Mouse (Mus musculus) urinary bladder, postnatal 36 days (tissue): ENCODE measurements around the gene Paxx.

ENCODE experiments used
- DNase-seq, 2 experiments: peaks; one replicate each; pipeline ENCODE4 v3.0.0; 2022; ENCODE audit warnings: low spot score in 2 of 2, mixed read lengths in 1 of 2

The Paxx gene

GRCm38 (mm10) chr2:25482969-25483368, 22.1 kb upstream of the Paxx start:
- no peak for DNase-seq

DNA sequence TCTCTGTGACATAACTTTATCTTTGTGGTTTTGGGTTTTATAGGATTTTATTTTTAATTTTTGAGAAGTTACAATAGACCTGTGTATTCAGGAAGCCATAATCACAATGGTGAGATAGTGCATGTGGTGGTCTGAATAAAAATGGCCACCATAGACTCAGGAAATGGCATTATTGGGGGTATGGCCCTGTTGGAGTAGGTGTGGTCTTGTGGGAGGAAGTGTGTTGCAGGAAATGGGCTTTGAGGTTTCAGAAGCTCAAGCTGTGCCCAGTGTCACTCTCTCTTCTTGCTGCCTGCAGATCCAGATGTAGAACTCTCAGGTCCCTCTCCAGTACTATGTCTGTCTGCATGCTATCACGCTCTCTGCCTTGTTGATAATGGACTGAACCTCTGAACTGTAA, 19.6 kb upstream of the Paxx start:
- DNase-seq, result no peak

- DNase-seq, result peak in 1 of 2 experiments; percentile 18
Measured at GRCm38 (mm10) chr2:25479551-25480311, 18.8 kb upstream of the Paxx start.

- peak in 1 of 2 experiments; percentile 33 for DNase-seq
Measured at GRCm38 (mm10) chr2:25477967-25478675, 17.2 kb upstream of the Paxx start.

DNA sequence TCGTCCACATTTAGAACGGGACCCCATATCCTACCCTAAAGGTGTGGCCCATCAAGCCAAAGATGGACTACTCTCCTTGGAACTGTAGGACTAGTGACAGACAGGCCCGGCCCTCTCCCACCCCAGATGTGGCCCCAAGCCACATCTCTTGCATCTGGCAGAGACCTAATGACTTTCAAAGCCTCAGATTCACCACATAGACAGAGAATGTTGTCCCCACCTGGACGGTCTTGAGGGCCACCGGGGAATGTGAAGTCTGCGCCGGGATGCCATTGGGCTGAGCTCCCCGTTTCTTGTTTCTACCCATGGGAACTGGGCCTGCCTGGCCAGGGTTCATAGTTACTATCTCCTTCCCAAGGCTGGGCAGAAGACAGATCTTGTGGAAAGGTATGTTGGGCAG, 16.6 kb upstream of the Paxx start:
- no peak for DNase-seq

- no peak for DNase-seq
Measured at GRCm38 (mm10) chr2:25472550-25472949, 11.7 kb upstream of the Paxx start.

DNA sequence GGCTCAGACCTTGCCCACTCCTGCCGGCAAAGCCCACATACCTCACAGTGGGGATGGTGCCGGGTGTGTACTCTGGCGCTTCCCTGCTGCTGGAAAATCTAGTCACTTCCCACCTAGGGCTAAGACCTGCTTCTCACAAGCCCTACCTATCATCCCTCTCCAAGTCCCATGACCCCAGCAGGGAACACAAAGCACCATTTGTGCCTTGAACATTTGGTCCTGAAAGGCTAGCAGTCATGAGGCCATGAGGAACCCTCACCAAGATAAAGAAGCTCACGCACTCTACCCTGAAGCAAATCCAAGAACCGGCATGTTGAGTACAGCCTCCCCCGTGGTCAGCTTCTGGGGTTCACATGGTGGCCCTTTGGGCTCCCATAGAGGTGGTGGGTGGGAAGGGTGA, 9.1 kb upstream of the Paxx start, which contains the start of gene Ptgds:
TSS of gene Ptgds (minus strand) at position 78 of the 400 bp plus-strand sequence.
- no peak for DNase-seq

GRCm38 (mm10) chr2:25468962-25469915, 8.3 kb upstream of the Paxx start:
- DNase-seq, result no peak

GRCm38 (mm10) chr2:25467606-25468303, 6.9 kb upstream of the Paxx start:
- DNase-seq, result no peak

DNA sequence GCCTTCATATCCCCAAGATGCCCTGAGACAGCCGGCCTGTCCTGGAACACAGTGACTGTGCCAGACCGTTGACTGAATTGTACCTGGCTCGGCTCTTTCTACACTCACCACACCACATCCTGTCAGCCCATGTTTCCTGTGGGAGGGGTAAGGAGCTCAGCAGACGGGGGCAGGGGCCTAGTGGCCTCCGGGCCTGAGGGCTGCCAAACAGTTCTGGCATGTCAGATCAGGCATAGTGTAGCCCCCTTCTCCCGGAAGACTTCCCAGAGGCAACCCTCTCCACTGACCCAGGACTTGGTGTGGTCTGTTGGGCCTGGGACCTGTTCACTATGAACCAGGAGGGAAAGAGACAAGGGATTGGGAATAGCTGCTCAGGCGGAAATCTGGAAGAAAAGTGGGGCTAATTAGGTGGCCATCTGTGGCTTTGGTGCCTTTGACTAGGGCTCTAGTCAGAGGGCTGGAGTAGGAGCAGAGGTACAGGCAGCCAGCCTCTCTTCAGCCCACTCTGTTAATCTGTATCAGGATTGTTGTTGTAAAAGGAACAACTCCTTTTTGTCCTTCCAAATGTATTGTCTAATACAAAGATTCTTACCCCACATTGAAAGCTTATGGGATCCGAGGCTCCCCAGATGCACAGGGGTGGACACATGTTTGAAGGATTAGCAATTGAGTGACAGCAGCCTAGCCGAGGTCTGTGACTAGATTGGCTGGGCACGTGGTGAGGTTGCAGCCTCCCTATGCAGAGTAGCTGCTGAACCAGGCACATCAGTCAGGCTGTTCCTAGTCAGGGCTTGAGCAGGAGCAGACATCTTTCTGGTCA, 5.1 kb upstream of the Paxx start:
- no peak for DNase-seq

DNA sequence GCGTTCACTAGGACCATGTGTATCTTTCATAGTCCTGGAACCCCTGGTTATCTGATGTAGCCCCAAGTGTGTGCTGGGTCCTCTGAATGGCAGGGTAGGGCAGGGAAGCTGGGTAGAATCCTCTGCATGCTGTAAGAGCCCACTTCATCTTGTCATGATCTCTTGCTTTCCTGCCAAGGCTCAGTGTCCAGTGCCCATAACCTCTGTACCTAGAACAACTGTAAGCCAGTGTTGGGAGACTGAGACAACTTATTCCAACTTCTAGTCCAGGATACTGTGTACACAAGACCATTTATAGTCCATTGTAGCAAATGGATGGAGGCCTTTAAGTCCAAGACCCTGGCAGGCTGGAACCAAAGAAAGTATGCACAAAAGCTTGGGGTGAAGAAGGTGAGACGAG, 4.4 kb upstream of the Paxx start:
- DNase-seq, result no peak

DNA sequence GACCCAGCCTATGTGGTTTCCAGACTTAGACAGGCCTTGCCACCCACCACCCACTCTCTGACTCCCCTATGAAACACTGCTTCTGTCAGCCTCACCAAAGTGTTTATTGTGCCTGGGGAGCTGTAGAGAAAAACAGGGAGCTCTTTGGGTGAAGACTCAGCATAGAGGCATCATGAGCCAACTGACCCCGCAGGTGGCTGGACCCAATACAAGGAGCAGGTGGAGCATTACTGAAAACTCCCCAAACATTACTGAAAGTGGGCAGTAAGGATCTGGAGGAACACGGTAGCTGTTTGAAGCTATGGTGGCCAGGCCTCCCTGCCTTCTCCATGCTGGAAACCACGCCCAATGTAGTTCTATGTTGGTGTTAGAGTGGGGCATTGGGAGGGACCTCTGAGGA, 2.7 kb upstream of the Paxx start:
- DNase-seq, result no peak

- DNase-seq, result no peak
Measured at GRCm38 (mm10) chr2:25461407-25461806, 513 bp upstream of the Paxx start.

GRCm38 (mm10) chr2:25460135-25460534, 759 bp downstream of the Paxx start:
- DNase-seq, result peak in 1 of 2 experiments; percentile 13

- peak; percentile 52 to 73 for DNase-seq
Measured at GRCm38 (mm10) chr2:25458911-25459310, 2.0 kb downstream of the Paxx start.

GRCm38 (mm10) chr2:25457022-25457896, 3.6 kb downstream of the Paxx start:
- no peak for DNase-seq

DNA sequence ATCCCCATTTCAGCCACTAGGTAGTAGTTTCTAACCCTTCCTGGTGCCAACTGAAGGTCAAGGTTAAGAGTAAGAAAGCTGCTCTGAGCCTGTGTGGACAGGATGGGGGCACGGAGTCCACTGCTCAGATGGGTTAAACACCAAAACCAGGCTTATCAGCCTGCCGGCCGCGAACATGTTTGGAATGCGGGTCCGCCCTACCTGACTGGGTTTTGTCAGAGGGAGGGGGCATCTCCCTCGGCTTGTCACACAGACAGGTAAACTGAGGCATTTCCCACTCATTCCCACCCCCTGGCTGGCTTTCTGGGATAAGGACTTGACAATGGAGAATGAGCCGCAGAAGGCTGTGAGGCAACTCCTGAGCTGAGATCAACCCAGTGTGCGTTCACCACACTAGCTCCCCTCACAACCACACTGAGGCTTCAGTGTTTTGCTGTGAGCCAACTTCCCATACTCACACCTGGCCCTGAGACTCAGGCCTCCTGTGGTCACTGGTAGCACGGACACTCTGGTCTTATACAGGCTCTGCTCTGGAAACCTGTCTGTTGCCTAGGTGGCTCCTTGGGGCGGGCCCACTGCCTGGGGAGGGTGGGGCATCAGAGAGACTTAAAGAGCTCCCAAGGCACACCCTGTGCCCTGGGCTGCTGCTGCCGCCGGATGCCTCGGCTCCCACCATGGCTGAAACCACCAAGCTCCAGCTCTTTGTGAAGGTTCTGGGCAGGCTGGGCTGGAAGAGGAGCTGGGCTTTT, 4.5 kb downstream of the Paxx start, which contains the start of gene Clic3:
TSS of gene Clic3 (plus strand) at position 634 of the 749 bp plus-strand sequence.
- peak; percentile 50 to 51 for DNase-seq

DNA sequence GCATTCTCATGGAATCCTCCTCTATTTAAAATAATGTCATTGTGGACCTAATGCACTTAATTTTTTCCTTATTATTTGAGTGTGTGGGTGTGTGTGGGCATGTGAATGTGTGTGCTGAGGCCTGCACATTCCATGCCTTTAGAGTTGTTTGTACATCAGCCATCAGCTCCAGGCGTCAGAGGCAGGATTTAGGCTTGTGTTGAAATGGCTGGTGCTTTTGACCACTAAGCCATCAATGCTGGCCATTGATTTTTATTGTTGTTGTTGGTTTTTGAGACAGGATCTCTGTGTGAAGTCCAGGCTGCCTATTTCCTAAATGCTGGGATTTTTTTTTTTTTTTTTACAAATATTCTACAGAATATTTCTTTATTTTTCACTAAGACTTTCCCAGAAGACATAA, 7.9 kb downstream of the Paxx start:
- no peak for DNase-seq
